Mouse (Mus musculus) cortical plate, adult 2 months (tissue): ENCODE results near the gene Chn2.

ENCODE experiments used
- CTCF ChIP-seq: fragments of 200-500 bp; IDR thresholded peaks from 2 replicates; pipeline ENCODE4 v1.5.1; 2011; ENCODE audit warnings: mild to moderate bottlenecking, control low read depth, low read length; ENCODE audit not compliant: insufficient read depth; ENCODE audit errors: extremely low read depth
- POLR2A ChIP-seq: fragments of 200-500 bp; IDR thresholded peaks from 2 replicates; pipeline ENCODE4 v1.6.1; 2011; ENCODE audit warnings: mild to moderate bottlenecking, low read length, control low read depth; ENCODE audit not compliant: insufficient read depth; ENCODE audit errors: extremely low read depth

GRCm38 (mm10) chr6:54124519-54124918, 85.2 kb downstream of the Chn2 start:
- TF ChIP-seq CTCF, result no peak
- TF ChIP-seq POLR2A, result no peak
